Mouse (Mus musculus) heart, adult 2 months (tissue): ENCODE data around the gene Dcun1d4. TPM values are rescaled to one million over a fixed set of nuclear protein-coding genes. Genes with fewer than 3 reads are reported as not detected.
A peak's percentile ranks its signal among the peaks of the same experiment; 100 is the strongest.

Experiments used
- DNase-seq, 2 experiments: peaks; one replicate each; pipeline ENCODE4 v3.0.0; 2021
- H3K27ac ChIP-seq: fragments of 200-600 bp; 2 replicates; pipeline ENCODE4 v1.8.1; 2022
- H3K27me3 ChIP-seq: fragments of 200-500 bp; 2 replicates; pipeline ENCODE4 v1.6.1; 2012; ENCODE audit warnings: mild to moderate bottlenecking, low read length, inconsistent platforms, mixed read lengths; ENCODE audit not compliant: control insufficient read depth, insufficient read depth
- H3K36me3 ChIP-seq: fragments of 200-500 bp; 2 replicates; pipeline ENCODE4 v1.6.1; 2012; ENCODE audit warnings: low read length, inconsistent platforms; ENCODE audit not compliant: control insufficient read depth, insufficient read depth
- H3K4me1 ChIP-seq: fragments of 200-500 bp; 2 replicates; pipeline ENCODE4 v1.6.1; 2011; ENCODE audit warnings: low read length; ENCODE audit not compliant: control insufficient read depth, insufficient read depth
- H3K4me3 ChIP-seq: fragments of 200-600 bp; 2 replicates; pipeline ENCODE4 v1.8.1; 2022
- H3K79me2 ChIP-seq: fragments of 200-500 bp; replicated peaks from 2 replicates; pipeline ENCODE4 v1.6.1; 2012; ENCODE audit warnings: mild to moderate bottlenecking, inconsistent platforms, low read length, moderate library complexity, mixed read lengths; ENCODE audit not compliant: control insufficient read depth, insufficient read depth
- H3K9ac ChIP-seq: fragments of 200-500 bp; 2 replicates; pipeline ENCODE4 v1.6.1; 2012; ENCODE audit warnings: low read depth, mild to moderate bottlenecking, control low read depth, inconsistent platforms, low read length, mixed read lengths
- CTCF ChIP-seq: fragments of 200-600 bp; IDR thresholded peaks from 2 replicates; pipeline ENCODE4 v1.8.1; 2022; ENCODE audit warnings: antibody characterized with exemption, mild to moderate bottlenecking, moderate library complexity
- EP300 ChIP-seq: fragments of 200-500 bp; IDR thresholded peaks from 2 replicates; pipeline ENCODE4 v1.6.1; 2011; ENCODE audit warnings: low read depth, low read length, control low read depth; ENCODE audit not compliant: insufficient read depth
- POLR2A ChIP-seq: fragments of 200-500 bp; IDR thresholded peaks from 2 replicates; pipeline ENCODE4 v1.6.1; 2011; ENCODE audit warnings: mild to moderate bottlenecking, low read depth, low read length, control low read depth; ENCODE audit not compliant: insufficient read depth
- WGBS: fragments of 180-500 bp; shearing (Covaris S2); methylation state at CpG from one replicate; pipeline ENCODE4 v1.1.7; 2018; 5-methylcytosine and 5-hydroxymethylcytosine counted together
- intact Hi-C: fragments of 180-260 bp; cut with DNase I; formaldehyde crosslinking; loops from one replicate; pipeline ENCODE4 v1.15.1; 2025
- polyA plus RNA-seq: library from polyadenylated mRNA; depleted of rRNA; stranded (reverse); fragments of >200 nt; gene quantifications from 2 replicates; pipeline ENCODE4 v1.2.3, GENCODE M21; 2012
- total RNA-seq, 2 experiments: library from RNA; stranded (reverse); gene quantifications; 2 replicates each; pipeline ENCODE4 v1.2.3; 2021

Dcun1d4 gene
- total and polyA plus RNA-seq, 3 experiments: 4.7 to 17.4 (median 17.2) TPM

GRCm38 (mm10) chr5:73545641-73546040, 64.8 kb downstream of the Dcun1d4 start:
- WGBS: 87% methylated on average over 6 of the region's 6 CpGs
- H3K9ac ChIP-seq: no peak overlapping the region
- H3K27me3 ChIP-seq: no peaks in the 10 kb centered on the region
- H3K27ac ChIP-seq: no peak overlapping the region
- intact Hi-C loops: no loop called here
- no peaks in the 10 kb centered on the region for H3K36me3 ChIP-seq
- H3K4me3 ChIP-seq: no peak overlapping the region
- TF ChIP-seq EP300: no peak
- no peak for TF ChIP-seq POLR2A
- no peak for TF ChIP-seq CTCF
- H3K4me1 ChIP-seq: peaks cover 3% of the 10 kb centered on the region
- DNase-seq: no peak
- no peaks in the 10 kb centered on the region for H3K79me2 ChIP-seq

- Histone ChIP-seq H3K4me1 (peaks cover 3% of the 10 kb centered on the region), H3K27me3 (no peaks in the 10 kb centered on the region), H3K4me3 (no peak overlapping the region), H3K27ac (no peak overlapping the region), H3K36me3 (no peaks in the 10 kb centered on the region), H3K79me2 (no peaks in the 10 kb centered on the region), H3K9ac (no peak overlapping the region)
- intact Hi-C loops: no loop called here
- DNase-seq: no peak
- WGBS: 88% methylated on average over 7 of the region's 7 CpGs
- TF ChIP-seq EP300: no peak
- no peak for TF ChIP-seq CTCF
- TF ChIP-seq POLR2A: no peak
Measured at GRCm38 (mm10) chr5:73547252-73547651, 66.5 kb downstream of the Dcun1d4 start.

GRCm38 (mm10) chr5:73548237-73548636, 67.4 kb downstream of the Dcun1d4 start:
- WGBS: 36% methylated on average over 7 of the region's 7 CpGs
- peak in 1 of 2 experiments; percentile 32 for DNase-seq

GRCm38 (mm10) chr5:73548838-73549237, 68.0 kb downstream of the Dcun1d4 start:
- Histone ChIP-seq H3K4me3 (no peak overlapping the region), H3K4me1 (peaks cover 3% of the 10 kb centered on the region), H3K27me3 (no peaks in the 10 kb centered on the region), H3K36me3 (no peaks in the 10 kb centered on the region), H3K27ac (no peak overlapping the region; the same call in 1 of the 2 replicates), H3K79me2 (no peaks in the 10 kb centered on the region), H3K9ac (no peak overlapping the region)
- intact Hi-C loops: no loop called here
- TF ChIP-seq CTCF: no peak
- TF ChIP-seq EP300: no peak
- TF ChIP-seq POLR2A: no peak
- no peak for DNase-seq
- 95% methylated on average over 1 of the region's 1 CpGs for WGBS

More at GRCm38 (mm10) chr5:73548237-73548636, 67.4 kb downstream of the Dcun1d4 start:
- no peak overlapping the region for H3K4me3 ChIP-seq
- no peaks in the 10 kb centered on the region for H3K36me3 ChIP-seq
- no peaks in the 10 kb centered on the region for H3K27me3 ChIP-seq
- TF ChIP-seq EP300 (no peak), POLR2A (no peak), CTCF (no peak)
- peaks cover 3% of the 10 kb centered on the region for H3K4me1 ChIP-seq
- intact Hi-C loops: no loop called here
- peak overlapping the region; percentile 41; the same call in 1 of the 2 replicates for H3K27ac ChIP-seq
- H3K79me2 ChIP-seq: no peaks in the 10 kb centered on the region
- no peak overlapping the region for H3K9ac ChIP-seq

- TF ChIP-seq CTCF (no peak), POLR2A (no peak), EP300 (no peak)
- Histone ChIP-seq H3K9ac (no peak overlapping the region), H3K79me2 (no peaks in the 10 kb centered on the region), H3K27me3 (no peaks in the 10 kb centered on the region), H3K27ac (no peak overlapping the region), H3K4me1 (peaks cover 3% of the 10 kb centered on the region), H3K4me3 (no peak overlapping the region), H3K36me3 (no peaks in the 10 kb centered on the region)
- DNase-seq: no peak
- WGBS: 90% methylated on average over 5 of the region's 5 CpGs
- intact Hi-C loops: no loop called here
Measured at GRCm38 (mm10) chr5:73551836-73552235, 71.0 kb downstream of the Dcun1d4 start.

- TF ChIP-seq EP300 (no peak), CTCF (no peak), POLR2A (no peak)
- no peak for DNase-seq
- Histone ChIP-seq H3K27ac (no peak overlapping the region), H3K4me1 (no peaks in the 10 kb centered on the region), H3K4me3 (no peak overlapping the region), H3K27me3 (no peaks in the 10 kb centered on the region), H3K36me3 (no peaks in the 10 kb centered on the region), H3K9ac (no peak overlapping the region), H3K79me2 (no peaks in the 10 kb centered on the region)
- 93% methylated on average over 11 of the region's 11 CpGs for WGBS
- intact Hi-C loops: no loop called here
Measured at GRCm38 (mm10) chr5:73553903-73554302, 73.1 kb downstream of the Dcun1d4 start.
